Comparison of ENCODE assay signal across 9 mouse cellular contexts in the genomic region with DNA sequence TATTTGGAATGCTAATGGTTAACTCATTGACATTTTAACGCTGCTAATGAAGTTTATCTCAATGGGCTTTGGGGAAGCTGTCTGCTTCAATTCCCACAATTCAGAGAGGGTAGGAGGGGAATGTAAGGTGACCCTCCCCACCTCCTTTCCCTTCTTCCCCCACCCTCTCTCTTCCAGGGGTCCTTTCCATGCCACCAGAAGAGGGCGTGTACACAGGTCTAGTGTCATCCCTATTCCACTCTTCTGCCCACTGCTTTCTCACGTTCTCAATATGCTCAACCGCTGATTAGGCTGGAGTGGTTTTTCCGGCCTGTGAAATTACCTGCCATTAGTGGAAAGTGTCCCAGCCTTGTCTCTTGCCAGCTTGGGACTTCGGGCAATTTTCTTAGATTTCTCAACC. TPM values are rescaled to one million over a fixed set of nuclear protein-coding genes. Genes with fewer than 3 reads are reported as not detected.
DNase-seq lines count a peak whose midpoint lies in the region; ATAC-seq and TF ChIP-seq lines count a peak whose summit lies in the region.
"Had no signal": no experiment of that assay in that cellular context is flagged by ENCODE, and none has a peak within 500 bp of the region (broad histone marks: within the 10 kb centered on the region; RNA-seq: fewer than 3 reads in every experiment).

No protein-coding gene starts in this region.

- H3K4me3 ChIP-seq in kidney, embryonic 15.5 days (replicated peaks): peak overlapping the region; percentile 14
- no peak overlapping the region for H3K4me3 ChIP-seq in kidney, adult 2 months (ENCODE audit: insufficient read depth, low read depth, low read length)
- no peak overlapping the region for H3K4me3 ChIP-seq in hindbrain, embryonic 14.5 days (replicated peaks; ENCODE audit: low read length)
- no peak overlapping the region for H3K4me3 ChIP-seq in midbrain, embryonic 15.5 days

- no peaks in the 10 kb centered on the region for H3K36me3 ChIP-seq in kidney, embryonic 15.5 days
- no peaks in the 10 kb centered on the region for H3K36me3 ChIP-seq in kidney, adult 2 months (ENCODE audit: control insufficient read depth, insufficient read depth, low read length)
- H3K36me3 ChIP-seq in hindbrain, embryonic 14.5 days (replicated peaks; ENCODE audit: control insufficient read depth, insufficient read depth): no peaks in the 10 kb centered on the region
- H3K36me3 ChIP-seq in midbrain, embryonic 15.5 days (replicated peaks): no peaks in the 10 kb centered on the region

- TF ChIP-seq POLR2A in kidney, adult 2 months (IDR thresholded peaks at IDR 0.05; ENCODE audit: low read depth, low read length): no peak

- H3K4me1 ChIP-seq in kidney, embryonic 15.5 days: peaks cover 34% of the 10 kb centered on the region
- peaks cover 5% of the 10 kb centered on the region; the same call in 1 of the 2 replicates for H3K4me1 ChIP-seq in kidney, adult 2 months (ENCODE audit: control insufficient read depth, insufficient read depth, low read length)
- 0 out of 2 replicates have a peak, but pooled peaks cover 7% of the 10 kb centered on the region for H3K4me1 ChIP-seq in hindbrain, embryonic 14.5 days (replicated peaks; ENCODE audit: control insufficient read depth, insufficient read depth, low read length)
- no peaks in the 10 kb centered on the region for H3K4me1 ChIP-seq in midbrain, embryonic 15.5 days

- WGBS in kidney, embryonic 15.5 days: 33% methylated on average over 6 of the region's 6 CpGs
- 39% methylated on average over 6 of the region's 6 CpGs for WGBS in kidney, adult 2 months
- WGBS in hindbrain, embryonic 14.5 days: 41% methylated on average over 6 of the region's 6 CpGs
- WGBS in midbrain, embryonic 15.5 days: 38% methylated on average over 6 of the region's 6 CpGs

- no peak for DNase-seq in kidney, adult 2 months
- DNase-seq in hindbrain, embryonic 14.5 days (ENCODE audit: low spot score): no peak
- no peak for DNase-seq in adrenal gland, postnatal 25 days
- no peak for DNase-seq in urinary bladder, adult 2 months (ENCODE audit: low spot score)
- DNase-seq in thymus, adult 18-20 months: no peak
- DNase-seq: layer of hippocampus, adult 9-11 months had no signal

- H3K27me3 ChIP-seq in kidney, embryonic 15.5 days: no peaks in the 10 kb centered on the region
- H3K27me3 ChIP-seq in kidney, adult 2 months (replicated peaks; ENCODE audit: control insufficient read depth, insufficient read depth, low read length): no peaks in the 10 kb centered on the region
- H3K27me3 ChIP-seq in hindbrain, embryonic 14.5 days (ENCODE audit: control insufficient read depth, insufficient read depth, low read length): no peaks in the 10 kb centered on the region
- no peaks in the 10 kb centered on the region for H3K27me3 ChIP-seq in midbrain, embryonic 15.5 days (replicated peaks)

- no peak for TF ChIP-seq CTCF in kidney, adult 2 months (conservative IDR thresholded peaks at IDR 0.05; ENCODE audit: insufficient read depth, insufficient read length, low read depth, low read length)

- peak overlapping the region; percentile 54 for H3K4me2 ChIP-seq in kidney, embryonic 15.5 days
- H3K4me2 ChIP-seq in hindbrain, embryonic 14.5 days (replicated peaks): peak overlapping the region; percentile 36
- peak overlapping the region; percentile 27; the same call in 1 of the 2 replicates for H3K4me2 ChIP-seq in midbrain, embryonic 15.5 days

- H3K9me3 ChIP-seq in kidney, embryonic 15.5 days (replicated peaks): no peaks in the 10 kb centered on the region
- no peaks in the 10 kb centered on the region for H3K9me3 ChIP-seq in hindbrain, embryonic 14.5 days (ENCODE audit: control insufficient read depth, low read length)
- H3K9me3 ChIP-seq in midbrain, embryonic 15.5 days: no peaks in the 10 kb centered on the region

- no peak overlapping the region for H3K27ac ChIP-seq in kidney, embryonic 15.5 days
- no peak overlapping the region for H3K27ac ChIP-seq in kidney, adult 2 months (ENCODE audit: insufficient read depth, low read depth, low read length)
- H3K27ac ChIP-seq in hindbrain, embryonic 14.5 days: no peak overlapping the region
- H3K27ac ChIP-seq in midbrain, embryonic 15.5 days: no peak overlapping the region

- no peak overlapping the region for H3K9ac ChIP-seq in kidney, embryonic 15.5 days
- no peak overlapping the region for H3K9ac ChIP-seq in hindbrain, embryonic 14.5 days
- H3K9ac ChIP-seq in midbrain, embryonic 15.5 days: no peak overlapping the region

- ATAC-seq in kidney, embryonic 15.5 days (replicated peaks; ENCODE audit: low FRiP score): no peak
- ATAC-seq in common myeloid progenitor, adult 5-6 weeks (replicated peaks; ENCODE audit: low read depth, poor library complexity, severe bottlenecking): 0 out of 2 replicates have a peak, but pooled peaks have one; percentile 10
- ATAC-seq in hindbrain, embryonic 14.5 days (ENCODE audit: low FRiP score): no peak
- no peak for ATAC-seq in midbrain, embryonic 15.5 days (replicated peaks)

RNA-seq across cellular contexts. Expression of a gene that starts 27.9 kb away (rescaled TPM):
- 11.0 and 11.1 TPM in 2 replicates for polyA plus RNA-seq in kidney, embryonic 15.5 days (2015; fragmentation: Nextera tagmentation; extraction: Ambion mirVana)
- polyA plus RNA-seq in kidney, adult 2 months (2012; rRNA removed): 1.0 and 2.0 TPM in 2 replicates
- total RNA-seq in common myeloid progenitor, adult 5-6 weeks (2017): 16.6 and 19.8 TPM in 2 replicates
- polyA plus RNA-seq in hindbrain, embryonic 14.5 days (2014; fragmentation: Nextera tagmentation; extraction: Ambion mirVana): 3.0 and 4.6 TPM in 2 replicates
- 2.7 and 3.7 TPM in 2 replicates for polyA plus RNA-seq in midbrain, embryonic 15.5 days (2015; fragmentation: Nextera tagmentation; extraction: Ambion mirVana)
- total RNA-seq in adrenal gland, postnatal 25 days (2021): 6.0 and 11.3 TPM in 2 replicates
- polyA plus RNA-seq in urinary bladder, adult 2 months (2012; rRNA removed): 5.6 and 7.3 TPM in 2 replicates

RNA-seq across cellular contexts. Expression of a gene that starts 32.0 kb away (rescaled TPM):
- polyA plus RNA-seq in kidney, embryonic 15.5 days (2015; fragmentation: Nextera tagmentation; extraction: Ambion mirVana): 381 and 430 TPM in 2 replicates
- polyA plus RNA-seq in kidney, adult 2 months (2012; rRNA removed): 96.4 and 112 TPM in 2 replicates
- total RNA-seq in common myeloid progenitor, adult 5-6 weeks (2017): 193 and 221 TPM in 2 replicates
- 190 and 201 TPM in 2 replicates for polyA plus RNA-seq in hindbrain, embryonic 14.5 days (2014; fragmentation: Nextera tagmentation; extraction: Ambion mirVana)
- polyA plus RNA-seq in midbrain, embryonic 15.5 days (2015; fragmentation: Nextera tagmentation; extraction: Ambion mirVana): 219 and 237 TPM in 2 replicates
- total RNA-seq in adrenal gland, postnatal 25 days (2021): 52.6 and 90.3 TPM in 2 replicates
- 32.8 and 33.7 TPM in 2 replicates for polyA plus RNA-seq in urinary bladder, adult 2 months (2012; rRNA removed)

RNA-seq across cellular contexts. Expression of a gene that starts 43.4 kb away (rescaled TPM):
- polyA plus RNA-seq in kidney, embryonic 15.5 days (2015; fragmentation: Nextera tagmentation; extraction: Ambion mirVana): 74.7 and 75.6 TPM in 2 replicates
- polyA plus RNA-seq in kidney, adult 2 months (2012; rRNA removed): 3.3 and 5.1 TPM in 2 replicates
- 188 and 212 TPM in 2 replicates for total RNA-seq in common myeloid progenitor, adult 5-6 weeks (2017)
- polyA plus RNA-seq in hindbrain, embryonic 14.5 days (2014; fragmentation: Nextera tagmentation; extraction: Ambion mirVana): 50.0 and 53.1 TPM in 2 replicates
- 60.0 and 61.1 TPM in 2 replicates for polyA plus RNA-seq in midbrain, embryonic 15.5 days (2015; fragmentation: Nextera tagmentation; extraction: Ambion mirVana)
- total RNA-seq in adrenal gland, postnatal 25 days (2021): 39.2 and 43.3 TPM in 2 replicates
- 16.8 and 23.6 TPM in 2 replicates for polyA plus RNA-seq in urinary bladder, adult 2 months (2012; rRNA removed)
